Mouse (Mus musculus) embryo, embryonic 10.5 days (tissue): ENCODE measurements around the gene Zfp36l2.
"Not testable (repeated sequence)": the region's sequence is repeated elsewhere in the genome, so short reads cannot be mapped to it uniquely, and the experiment has no call there.

Experiments
- DNase-seq: peaks from one replicate; pipeline ENCODE4 v3.0.0-alpha.2; 2015; ENCODE audit warnings: low spot score

The Zfp36l2 gene

DNA sequence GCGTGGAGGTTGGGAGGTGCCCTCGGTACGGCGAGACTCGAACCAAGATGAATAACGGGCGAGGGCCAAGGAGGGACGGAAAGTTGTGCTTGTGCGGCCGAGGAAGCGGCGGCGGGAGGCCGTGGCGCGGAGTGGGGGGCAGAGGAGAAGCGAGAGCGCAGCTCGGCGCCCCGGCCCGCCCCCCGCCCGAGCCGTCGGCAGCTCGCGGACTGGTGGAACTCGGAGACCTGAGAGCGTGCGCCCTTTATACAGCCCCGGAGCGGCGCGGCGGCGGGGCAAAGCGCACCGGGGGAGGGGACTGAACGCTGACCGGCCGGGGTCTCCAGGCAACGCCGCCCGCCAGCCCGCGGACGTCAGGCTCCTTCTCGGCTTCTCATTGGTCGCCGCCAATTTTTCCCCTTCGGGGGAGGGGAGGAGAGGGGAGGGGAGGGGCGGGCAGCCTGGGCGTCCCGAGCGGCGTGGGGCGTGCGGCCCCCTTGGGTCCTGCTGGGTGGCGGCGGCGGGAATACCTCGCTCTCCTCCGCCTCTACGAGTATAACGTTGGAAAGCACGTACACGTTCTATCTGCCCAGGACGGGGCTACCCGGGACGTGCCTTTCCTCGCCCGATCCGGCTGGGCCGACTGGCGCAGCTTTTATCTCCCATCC is at the start of gene Zfp36l2:
TSS of gene Zfp36l2 (minus strand) at position 221 of the 647 bp plus-strand sequence.
- peak; percentile 96 for DNase-seq

DNA sequence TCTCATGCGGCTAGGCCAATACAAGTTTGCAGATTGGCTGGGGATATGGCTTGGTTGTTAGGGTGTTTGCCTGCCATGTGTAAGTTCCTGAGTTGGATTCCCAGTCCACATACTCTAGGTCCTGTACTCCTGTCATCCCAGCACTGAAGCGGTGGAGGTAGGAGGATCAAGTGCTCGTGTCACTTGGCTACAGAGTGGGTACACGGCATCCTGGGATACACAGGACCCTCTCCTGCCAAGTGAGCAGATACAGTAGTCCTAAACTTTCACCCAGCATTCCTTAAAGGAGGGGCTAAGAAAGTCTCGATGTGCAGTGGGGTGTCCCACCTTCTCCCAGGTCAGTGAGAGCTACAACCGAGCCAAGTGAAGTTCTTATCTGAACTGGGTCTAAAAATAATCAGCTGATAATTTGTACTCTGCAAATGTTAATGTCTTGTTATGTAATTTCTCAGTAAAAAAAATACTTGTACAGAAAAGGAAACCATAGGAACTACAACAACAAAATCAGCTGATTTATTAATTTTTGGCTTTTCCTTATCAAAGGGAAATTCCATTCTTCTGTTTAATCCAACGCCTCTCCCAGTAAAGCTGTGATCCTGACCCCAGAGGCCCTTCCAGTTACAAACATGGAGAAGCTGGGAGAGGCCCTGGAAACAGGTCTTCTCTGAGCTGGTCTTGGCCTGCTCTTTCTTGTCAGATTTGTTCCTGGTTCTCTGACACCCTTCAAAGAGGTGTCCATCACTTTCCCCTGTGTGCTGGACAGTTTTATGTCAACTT is 49.2 kb upstream of the Zfp36l2 start:
- DNase-seq, result no peak

DNA sequence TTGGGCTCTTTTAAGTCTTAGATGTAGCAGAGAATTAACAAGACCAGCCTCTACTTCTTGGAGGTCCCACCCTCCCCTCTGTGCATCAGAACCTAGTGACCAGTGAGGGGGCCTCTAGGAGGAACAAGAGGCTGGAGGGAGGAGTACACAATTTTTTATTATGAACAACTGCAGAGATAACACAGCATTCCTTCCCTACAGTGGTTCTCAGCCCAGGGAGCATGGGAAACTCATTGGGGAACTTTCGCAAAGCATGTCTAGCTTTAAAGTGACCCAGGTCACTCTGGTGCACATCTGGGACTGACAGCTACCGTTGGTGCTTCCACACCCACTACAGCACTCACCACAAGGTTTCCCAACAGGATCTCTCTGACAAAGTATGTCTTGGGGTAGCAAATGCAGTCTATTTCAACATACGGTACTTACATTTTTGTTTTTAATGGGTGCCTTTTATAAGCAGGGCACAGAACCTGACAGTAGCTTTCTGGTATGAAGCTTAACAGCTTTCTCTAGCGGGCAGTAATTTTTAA is 47.7 kb upstream of the Zfp36l2 start:
- no peak for DNase-seq

DNA sequence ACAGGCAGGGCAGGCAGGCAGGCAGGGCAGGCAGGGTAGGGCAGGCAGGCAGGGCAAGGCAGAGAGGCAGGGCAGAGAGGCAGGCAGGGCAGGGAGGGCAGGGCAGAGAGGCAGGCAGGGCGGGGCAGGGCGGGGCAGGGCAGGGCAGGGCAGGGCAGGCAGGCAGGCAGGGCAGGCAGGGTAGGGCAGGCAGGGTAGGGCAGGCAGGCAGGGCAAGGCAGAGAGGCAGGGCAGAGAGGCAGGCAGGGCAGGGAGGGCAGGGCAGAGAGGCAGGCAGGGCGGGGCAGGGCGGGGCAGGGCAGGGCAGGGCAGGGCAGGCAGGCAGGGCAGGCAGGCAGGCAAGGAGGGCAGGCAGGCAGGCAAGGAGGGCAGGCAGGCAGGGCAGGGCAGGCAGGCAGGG is 47.0 kb upstream of the Zfp36l2 start:
- not testable (repeated sequence) for DNase-seq

DNA sequence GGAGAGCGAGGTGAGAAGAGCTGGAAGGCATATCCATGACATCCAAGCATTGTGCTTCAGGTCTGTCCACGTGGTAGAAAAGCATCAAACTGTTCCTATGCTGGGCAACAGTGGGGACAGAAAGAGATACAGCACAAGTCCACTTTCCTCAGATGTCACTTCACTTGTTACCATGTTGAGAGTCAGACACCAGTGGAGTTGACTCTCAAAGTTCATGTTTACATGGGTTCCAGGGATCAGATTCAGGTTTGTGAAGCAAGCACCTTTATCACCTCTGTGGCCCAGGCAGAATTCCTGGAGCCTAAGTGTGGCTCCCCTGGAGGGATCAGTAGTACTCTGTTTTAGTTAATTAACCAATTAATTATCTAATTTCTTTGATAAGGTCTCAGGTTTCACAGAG is 46.0 kb upstream of the Zfp36l2 start:
- no peak for DNase-seq

DNA sequence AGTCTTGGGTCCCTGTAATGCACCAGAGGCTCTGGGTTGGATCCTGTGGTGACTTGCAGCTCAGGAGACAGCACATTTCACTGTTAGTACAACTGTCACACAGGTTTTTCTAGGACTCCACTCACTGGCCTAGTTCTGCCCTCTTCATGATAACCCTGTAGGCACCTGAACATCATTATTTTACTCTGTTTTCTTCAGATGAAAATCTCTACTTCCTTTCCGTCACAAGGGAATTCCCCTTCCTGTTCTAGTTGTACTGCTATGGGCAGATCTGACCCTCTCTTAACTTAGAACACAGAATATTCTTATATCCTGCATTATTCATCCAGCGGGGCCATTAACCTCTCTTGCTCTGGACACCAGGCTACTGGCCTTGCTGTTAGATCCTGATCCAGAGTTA is 43.6 kb upstream of the Zfp36l2 start:
- DNase-seq, result no peak

DNA sequence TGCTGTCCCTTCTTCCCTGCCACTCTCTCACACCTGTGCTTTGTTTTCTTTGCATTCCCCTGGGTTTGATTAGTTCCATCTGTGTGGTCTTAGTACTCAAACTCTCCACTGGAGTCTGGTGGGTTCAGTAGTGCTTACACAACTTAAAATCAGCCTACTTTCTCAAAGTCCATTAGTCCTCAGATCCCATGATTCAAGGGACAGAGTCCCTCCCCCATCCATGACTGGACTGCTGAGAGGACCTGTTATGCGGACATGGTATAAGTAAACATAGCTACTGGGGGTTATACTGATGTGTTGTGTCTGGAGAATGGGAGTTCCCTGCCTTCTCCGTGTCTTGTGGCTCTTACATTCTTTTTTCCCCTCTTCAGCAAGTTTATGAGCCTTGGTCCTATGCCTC is 40.5 kb upstream of the Zfp36l2 start:
- DNase-seq, result no peak

DNA sequence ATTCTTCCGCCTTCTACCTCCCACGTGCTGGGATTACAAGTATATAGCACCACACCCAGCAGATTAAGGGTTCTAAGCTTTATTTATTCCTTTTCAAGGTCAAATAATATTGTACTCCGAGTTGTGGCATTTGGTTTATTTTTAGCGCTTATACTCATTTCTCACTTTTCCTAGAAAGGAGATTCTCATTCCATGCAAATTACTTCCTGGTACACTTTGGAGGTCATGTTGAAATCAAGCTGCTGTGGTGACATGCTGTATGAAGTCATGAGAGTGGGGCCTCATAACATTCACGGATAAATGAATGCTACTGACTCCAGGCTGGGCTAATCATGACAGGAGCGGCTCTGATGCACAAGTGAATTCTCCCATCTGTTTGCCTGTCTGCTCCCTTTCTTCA is 38.9 kb upstream of the Zfp36l2 start:
- DNase-seq, result no peak

DNA sequence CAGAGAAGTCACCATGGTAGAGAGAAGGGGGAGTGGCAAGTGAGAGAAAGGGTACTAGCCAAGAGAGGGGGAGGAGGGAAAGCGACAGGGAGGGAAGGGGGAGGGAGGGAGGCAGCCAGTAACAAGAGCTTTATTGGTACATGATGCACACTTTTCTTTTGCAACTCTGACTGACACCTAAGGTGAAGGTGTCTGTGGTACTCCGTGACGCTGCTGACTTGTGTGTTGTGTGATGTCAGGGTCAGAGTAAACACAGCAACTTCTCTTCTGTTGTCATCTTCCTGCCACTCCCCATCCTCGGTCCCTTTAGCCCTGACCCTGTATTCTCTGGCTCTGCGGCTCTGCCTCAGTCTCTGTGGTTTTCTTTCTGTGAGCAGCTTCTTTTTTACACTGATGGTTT is 38.5 kb upstream of the Zfp36l2 start:
- DNase-seq, result no peak

DNA sequence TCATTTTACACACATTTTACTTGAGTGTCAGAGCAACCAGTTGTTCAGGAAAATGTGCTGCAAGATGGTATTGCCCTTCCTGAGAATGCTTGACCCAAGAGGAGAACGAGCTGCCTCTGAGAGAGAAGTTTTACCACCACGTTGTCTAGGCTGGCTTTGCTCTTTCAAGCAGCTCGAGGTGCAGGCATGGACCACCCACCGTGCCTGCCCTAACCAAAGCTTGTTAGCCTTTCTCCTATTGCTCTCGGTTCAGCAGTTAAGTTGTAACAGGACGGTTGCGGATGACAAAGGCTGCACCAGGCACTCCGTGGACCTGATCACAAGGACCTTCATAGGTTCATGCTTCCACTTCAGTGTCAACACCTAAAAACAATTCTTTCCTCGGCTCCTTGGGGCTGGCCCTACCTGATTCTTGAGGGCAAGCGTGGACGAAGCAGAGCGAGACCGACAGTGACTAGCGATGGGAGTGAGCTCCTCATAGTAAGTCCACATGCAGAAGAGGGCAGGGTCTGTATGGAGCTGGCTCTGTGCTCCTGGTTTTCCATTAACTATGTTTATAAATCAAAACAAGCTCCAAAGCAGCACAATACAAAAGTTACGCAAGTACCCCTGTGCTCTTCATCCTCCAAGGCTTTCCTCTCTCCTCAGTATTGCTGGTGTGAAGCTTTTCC is 36.6 kb upstream of the Zfp36l2 start:
- DNase-seq, result no peak

DNA sequence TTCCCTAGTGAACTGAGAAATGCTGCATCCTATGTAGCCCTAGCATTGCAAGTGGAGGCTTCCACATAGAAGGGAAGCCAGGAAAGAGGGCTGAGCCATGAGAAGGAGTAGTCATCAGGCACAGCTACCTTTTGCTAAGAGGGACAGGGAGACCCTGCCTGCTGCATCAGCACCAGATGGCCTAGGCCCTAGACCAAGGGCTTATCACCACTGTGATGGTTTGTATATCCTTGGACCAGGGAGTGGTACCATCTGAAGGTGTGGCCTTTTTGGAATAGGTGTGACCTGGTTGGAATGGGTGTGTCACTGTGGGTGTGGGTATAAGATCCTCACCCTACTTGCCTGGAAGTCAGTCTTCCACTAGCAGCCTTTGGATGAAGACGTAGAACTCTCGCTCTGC is 31.1 kb upstream of the Zfp36l2 start:
- not testable (repeated sequence) for DNase-seq

DNA sequence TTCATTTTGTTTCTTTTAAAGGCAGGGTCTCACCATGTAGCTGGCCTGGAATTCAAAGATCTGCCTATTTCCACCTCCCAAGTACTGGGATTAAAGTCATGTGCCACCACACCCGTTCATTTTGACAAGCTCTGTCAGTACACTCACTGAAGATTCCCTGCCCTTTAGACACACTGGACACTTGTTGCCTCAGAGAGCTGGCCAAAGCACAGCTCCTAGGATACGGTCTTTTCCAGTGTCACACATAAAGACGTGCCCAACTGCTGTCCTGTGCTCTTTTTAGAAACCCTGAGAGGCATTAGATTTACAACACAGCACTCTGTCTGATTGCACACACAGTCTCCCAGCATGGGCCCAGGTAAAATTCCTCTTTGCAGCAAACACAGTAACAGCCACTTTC is 29.9 kb upstream of the Zfp36l2 start:
- DNase-seq, result no peak

DNA sequence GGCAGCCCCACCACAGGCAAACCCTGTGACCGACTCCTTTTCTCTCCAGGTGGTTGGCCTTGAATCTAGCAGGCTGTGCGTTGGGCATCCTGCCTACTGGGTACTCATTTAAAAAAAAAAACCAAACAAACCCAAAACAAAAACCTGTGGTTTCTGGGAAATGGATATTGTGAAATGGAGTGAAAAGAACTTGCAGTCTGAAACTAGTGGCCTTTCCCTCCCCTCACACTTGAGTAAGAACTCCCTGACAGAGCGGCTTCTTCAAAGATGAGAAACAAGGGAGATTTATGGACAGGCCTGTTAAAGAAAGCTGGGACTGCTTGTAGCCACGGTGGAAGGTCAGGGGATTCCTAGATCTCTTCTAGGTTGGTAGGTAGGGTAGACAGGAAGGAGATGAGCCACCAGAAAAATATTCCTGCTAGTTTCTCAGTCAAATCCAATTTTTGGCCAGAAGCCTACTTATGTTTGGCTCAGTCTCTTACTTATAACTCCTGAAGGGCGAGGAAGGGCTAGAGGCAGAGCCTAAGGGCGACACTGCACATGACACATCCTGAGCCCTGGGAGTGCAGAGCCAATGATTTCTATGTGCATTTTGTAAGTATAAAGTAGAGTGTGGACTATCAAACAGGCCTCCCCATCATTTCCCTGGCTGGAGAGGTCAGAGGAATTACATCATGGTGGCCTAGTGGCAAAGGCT is 27.7 kb upstream of the Zfp36l2 start:
- peak; percentile 39 for DNase-seq

DNA sequence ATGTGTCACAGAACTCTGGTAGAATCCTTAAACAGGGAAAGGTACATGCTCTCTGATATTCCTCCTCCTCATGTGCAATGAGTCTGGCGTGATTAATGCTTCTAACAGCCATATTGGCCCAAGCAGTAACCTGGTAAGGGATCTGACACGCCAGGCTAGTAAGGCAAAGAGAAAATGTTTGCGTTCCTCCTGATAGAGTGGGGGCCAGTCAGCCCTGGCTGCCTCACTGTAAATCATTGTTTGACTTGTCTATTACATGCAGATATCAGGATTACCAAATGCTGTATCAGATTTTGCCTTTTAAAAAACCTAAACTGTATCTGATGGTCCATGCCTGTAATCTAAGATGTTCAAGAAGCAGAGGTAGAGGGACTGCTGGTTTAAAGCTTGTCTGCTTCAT is 25.7 kb upstream of the Zfp36l2 start:
- no peak for DNase-seq

DNA sequence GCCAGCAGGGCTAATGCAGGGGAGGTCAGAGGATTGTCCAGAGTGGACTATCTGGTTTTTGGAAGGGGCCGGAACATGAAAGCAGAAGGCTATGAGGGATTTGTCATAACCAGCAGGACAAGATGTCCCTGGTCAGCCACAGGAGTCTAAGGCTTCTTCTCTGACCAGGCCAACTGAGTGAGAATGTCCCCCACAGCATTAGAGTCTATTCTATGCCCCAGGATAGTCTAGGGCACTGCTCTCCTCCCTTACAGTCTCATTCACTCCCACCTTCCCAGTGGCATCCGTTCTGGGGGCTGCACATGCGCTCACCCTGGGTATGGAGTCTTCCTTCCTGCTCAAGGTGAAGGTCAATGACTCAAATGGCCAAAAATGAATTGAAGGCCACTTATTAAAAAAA is 19.9 kb upstream of the Zfp36l2 start:
- no peak for DNase-seq

DNA sequence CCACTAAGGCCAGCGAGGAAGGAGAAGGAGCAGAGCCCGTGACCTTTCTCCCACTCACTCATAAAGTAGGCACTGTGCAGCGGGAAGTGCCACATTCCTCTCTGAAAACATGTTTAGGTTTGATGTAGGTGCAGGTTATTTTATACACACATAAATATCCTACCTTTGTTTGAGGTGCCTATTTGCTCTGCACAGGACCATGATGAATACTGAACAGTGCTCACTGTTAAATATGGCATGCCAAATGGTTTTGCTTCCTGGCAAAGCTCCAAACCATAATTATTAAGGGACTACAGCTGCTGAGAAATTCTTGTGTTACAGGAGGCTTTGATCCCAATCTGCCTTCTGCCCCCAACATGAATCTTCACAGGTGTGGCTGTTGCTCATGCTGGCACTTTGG is 18.5 kb upstream of the Zfp36l2 start:
- DNase-seq, result no peak

DNA sequence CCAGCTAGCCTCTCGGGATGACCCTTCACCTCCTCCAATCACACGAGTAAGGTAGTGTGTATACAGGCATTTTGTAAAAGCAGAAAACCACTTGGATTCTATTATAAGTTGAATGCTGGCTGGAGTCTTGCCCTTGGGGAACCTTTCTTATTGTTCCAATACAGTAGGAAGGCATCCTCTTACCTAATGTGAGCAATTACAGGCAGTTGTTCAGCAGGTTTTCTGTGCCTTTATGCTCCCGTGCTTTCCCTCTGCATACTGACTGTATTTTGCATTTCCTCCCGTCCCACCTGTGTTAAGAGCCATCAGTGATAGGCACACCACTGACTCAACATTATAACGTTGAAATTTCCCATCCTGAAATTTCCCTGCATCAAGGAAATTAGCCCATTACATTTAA is 17.2 kb upstream of the Zfp36l2 start:
- DNase-seq, result no peak

DNA sequence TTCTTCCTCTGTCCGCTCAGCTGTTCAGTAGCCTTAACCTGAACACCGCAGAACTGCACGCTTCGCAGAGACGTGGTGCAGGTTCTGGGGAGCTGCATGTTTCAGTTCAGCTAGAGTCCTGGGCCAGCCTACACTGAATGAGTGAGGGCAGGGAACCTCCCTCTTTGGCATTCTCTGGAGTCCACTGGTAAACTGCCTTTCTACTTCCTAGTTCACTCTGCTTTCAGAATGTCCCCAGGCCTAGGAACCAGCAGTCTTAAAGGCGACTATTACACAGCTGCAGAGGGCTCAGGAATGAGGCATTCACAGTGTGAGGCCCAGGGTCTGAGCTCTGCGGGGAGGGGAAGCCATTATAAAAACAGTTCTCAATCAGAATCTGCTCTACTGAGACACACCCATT is 15.6 kb upstream of the Zfp36l2 start:
- DNase-seq, result no peak

DNA sequence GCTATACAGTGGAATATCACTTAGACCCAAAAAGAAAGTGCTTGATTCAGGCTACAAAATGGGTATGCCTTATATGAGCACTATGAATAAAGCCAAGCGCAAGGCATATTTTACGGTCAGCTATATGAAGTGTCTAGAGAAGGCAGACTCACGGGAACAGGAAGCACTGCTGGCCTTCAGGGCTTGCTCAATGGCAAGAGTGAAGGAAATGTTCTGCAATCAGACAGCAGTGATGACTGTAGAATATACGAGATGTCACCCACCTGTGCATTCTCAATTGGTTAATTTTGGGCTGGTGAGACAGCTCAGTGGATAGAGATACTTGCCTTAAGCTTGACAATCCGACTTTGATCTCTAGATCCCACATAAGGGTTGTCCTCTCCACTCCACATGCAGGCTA is 13.4 kb upstream of the Zfp36l2 start:
- DNase-seq, result no peak

DNA sequence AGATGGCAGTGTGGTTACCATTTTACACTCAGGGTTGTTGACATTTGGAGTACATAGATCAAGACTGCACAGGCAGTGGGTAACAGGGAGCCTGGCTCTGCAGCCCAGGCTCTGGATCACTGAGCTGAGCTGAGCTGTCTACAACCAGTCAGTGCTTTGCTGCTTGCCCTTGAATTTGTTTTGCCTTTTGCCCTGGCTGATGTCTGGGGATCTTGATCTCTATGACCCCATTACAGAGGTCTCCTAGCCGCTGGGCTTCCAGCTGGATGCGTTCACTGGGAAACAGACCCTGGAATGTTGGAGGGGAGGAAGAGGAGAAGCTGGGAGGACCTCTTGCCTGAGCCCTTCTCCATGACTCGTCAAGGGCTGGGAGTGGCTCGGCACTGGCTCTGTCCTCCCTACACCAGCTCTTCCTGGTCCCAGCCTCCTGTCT is 10.2 kb upstream of the Zfp36l2 start:
- DNase-seq, result peak; percentile 45

DNA sequence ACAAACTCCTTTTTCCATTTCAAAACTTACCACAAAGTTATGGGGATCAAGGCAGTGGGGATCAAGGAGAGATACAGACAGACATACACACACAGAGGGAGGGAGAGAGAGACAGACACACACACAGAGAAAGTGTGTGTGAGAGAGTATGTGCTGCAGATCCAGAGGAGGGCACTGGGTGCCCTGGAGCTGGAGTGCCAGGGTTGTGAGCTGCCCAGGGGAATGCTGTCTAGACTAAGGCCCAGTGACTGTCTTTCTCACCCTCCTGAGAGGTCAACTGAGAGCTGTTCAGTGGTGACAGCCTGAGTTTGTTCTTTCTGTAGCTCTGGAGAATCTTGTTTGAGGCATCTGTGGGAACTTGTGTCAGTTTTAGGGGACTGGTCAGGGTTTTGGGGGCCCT is 8.6 kb upstream of the Zfp36l2 start:
- DNase-seq, result no peak

DNA sequence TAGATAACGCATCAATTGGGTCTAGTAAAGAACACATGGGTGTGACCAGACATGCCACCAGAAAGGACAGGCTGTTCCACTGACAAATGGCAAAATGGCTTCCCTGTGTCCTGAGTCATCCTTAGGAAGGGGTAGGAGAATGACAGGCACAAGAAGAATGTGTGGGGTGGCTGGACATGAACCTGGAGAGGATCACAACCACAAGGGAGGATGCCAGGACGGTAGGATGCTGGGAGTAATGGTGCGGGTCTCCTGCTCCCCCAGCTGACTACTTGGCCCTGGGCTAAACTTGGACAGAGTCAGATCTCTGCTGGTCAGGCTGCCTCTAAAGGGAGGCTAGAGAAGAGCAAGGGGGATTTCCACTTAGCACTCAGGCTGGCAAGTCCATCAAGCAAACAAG is 8.1 kb upstream of the Zfp36l2 start:
- no peak for DNase-seq
